Mouse (Mus musculus): ENCODE measurements around the gene Zscan4d. TPM values are rescaled to one million over a fixed set of nuclear protein-coding genes. Genes with fewer than 3 reads are reported as not detected.
"Not testable (repeated sequence)": the region's sequence is repeated elsewhere in the genome, so short reads cannot be mapped to it uniquely, and the experiment has no call there.

Zscan4d gene
- total RNA-seq (2021) = not detected
- long read RNA-seq, experiment 1 = 0 reads
- long read RNA-seq, experiment 2 = 0 reads

- DNase-seq = not testable (repeated sequence)
- intact Hi-C loops (cut with DNase I) = loop anchor here (10.0 kb wide), 1 partner anchor 401 kb away; no protein-coding TSS in a partner anchor
Measured at GRCm38 (mm10) chr7:11166059-11166458, at the start of gene Zscan4d. Zscan4d (minus strand) TSS chr7:11166159.

GRCm38 (mm10) chr7:11158036-11158435, 7.9 kb downstream of the Zscan4d start:
- DNase-seq; intact Hi-C loops (cut with DNase I): not testable (repeated sequence)

Other genes with a start within 250 kb of the Zscan4d start
- not detected for gene Zscan4c, start 160.4 kb downstream of the Zscan4d start, total RNA-seq (2021)
- gene Zscan4-ps1, start 96.5 kb downstream of the Zscan4d start, total RNA-seq (2021) = not detected
- not detected for gene Zscan4e, start 144.5 kb upstream of the Zscan4d start, total RNA-seq (2021)
- gene Zscan4f, start 231.8 kb upstream of the Zscan4d start, total RNA-seq (2021) = not detected

All from gastrocnemius, postnatal 36 days (tissue).